Mouse (Mus musculus): Measurements from ENCODE around the gene Capn2.

- no peak for TF ChIP-seq POLR2A (IDR thresholded peaks at IDR 0.05; ENCODE audit: control insufficient read depth, low read depth, low read length)
- no peak for TF ChIP-seq CTCF (IDR thresholded peaks at IDR 0.05; ENCODE audit: control insufficient read depth, insufficient read depth, insufficient replicate concordance, low read depth, low read length)
Observed at GRCm38 (mm10) chr1:182502491-182503050, 14.8 kb downstream of the Capn2 start.
